Mouse (Mus musculus): ENCODE measurements at regions not wholly inside any gene's neighbourhood (a gene's known extent, or its start where the extent isn't known, plus 50 kb on each side); places are given as distances from the start of the nearest gene placed in this dataset.

DNA sequence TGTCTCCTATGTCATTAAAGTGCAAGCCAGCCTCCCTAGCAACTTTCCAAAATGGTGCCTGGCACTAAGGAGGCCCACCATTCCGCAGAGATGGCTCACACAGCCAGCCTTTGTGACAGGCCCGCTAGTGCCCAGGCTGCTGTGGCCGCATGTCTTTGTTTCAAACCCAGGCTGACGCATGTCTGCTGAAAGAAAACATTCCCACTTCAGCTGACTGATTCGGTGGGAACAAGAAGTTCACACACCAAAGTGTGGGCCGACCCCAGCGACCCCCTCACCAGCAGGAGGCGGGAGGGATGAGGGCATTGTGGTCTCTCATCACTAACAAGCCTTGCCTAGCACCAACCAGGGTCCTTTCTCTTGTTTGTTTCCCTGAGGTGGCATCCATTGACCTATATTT, 190.9 kb downstream of the Tle3 start:
- DNase-seq (ENCODE audit: low spot score): no peak

DNA sequence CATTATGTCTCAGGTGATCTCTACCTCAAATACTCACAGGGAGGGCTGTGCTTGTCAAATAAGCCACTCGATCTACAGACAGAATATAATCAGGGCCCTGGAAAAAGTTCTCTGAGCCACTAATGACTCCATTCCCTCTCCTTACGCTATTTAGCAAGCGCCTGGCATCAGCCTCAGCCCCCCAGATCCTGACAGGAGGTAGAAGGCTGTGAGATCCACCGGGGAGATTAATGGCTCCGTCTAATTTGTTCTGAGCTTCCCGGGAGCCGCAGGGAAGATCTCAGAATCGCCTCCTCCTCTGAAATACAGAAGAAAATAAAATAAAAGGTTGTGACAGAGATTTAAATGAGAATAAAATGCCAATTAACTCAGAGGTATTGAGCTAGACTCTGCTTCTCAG, 189.4 kb downstream of the Tle3 start:
- DNase-seq (ENCODE audit: low spot score): no peak

DNA sequence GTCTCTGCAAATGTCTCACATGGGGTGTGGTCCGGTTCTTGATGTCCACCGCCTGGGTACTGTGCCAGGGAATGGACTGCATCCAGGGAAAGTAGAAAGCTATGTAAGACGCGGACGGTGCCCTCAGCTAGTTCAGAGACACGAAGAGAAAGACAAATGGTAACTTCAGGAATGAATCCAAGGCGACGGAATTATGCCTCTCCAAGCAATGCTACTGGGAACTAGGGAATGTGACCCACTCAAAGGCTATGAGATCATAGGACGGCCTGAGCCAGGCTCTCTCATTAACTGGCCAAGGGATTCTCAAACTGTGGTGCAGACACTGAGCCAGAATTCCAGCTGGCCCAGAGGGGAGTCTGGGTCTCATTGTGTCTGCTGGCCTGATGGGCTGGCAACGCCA, 186.5 kb downstream of the Tle3 start:
- DNase-seq (ENCODE audit: low spot score): no peak

DNA sequence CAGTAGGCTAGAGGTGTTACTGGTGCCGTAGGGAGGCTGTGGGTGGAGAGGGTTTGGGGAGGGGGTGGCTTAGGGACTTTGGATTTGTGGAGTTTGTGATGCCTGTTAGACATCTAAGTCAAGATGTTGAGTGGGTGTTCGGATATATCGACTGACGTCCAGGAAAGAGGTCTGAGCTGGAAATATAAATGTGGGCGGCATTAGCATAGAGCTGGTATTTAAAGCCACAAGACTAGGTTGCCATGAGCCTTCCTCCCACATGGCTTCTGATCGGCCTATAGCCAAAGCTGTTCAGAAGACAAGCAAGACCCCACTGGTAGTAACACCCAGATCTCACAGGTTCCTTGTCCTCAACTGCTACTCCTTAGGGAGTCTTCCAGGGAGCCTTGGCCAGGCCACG, 184.9 kb downstream of the Tle3 start:
- no peak for DNase-seq (ENCODE audit: low spot score)

DNA sequence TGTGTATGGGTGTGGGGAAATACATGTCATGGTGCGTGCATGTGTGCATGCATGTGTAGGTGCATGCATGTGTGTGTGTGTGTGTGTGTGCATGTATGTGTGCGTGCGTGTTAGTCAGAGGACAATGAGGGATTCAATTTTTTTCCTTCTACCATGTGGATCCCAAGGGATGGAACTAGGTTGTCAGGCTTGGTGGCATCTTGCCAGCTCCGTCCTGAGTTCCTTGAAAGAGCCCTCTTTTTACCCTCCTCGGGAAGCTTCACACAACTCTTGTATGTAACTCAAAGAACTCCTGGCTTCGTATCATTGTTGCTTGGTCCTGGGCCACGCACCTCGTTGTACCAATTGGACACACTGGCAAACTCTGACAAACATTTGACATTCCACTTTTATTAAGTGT, 183.0 kb downstream of the Tle3 start:
- no peak for DNase-seq (ENCODE audit: low spot score)

DNA sequence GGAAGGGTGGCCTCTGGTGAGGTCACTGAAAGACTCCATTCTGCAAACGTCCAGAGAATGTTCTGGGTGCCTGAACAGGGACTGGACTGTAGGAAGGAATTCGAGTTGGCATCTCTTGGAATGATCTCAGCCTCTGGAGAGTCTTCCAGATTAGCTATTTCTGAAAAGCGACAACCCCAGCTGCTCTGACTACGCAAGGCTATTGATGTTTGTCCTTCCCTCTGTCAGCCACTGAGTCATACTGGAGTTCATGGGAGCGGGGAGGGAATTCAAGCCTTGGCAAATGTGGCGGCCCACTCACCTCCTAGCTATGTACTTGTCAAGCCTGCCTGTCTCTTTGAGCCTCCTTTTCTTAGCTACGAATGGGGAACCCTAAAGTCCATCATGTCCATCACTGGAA, 182.4 kb downstream of the Tle3 start:
- no peak for DNase-seq (ENCODE audit: low spot score)

DNA sequence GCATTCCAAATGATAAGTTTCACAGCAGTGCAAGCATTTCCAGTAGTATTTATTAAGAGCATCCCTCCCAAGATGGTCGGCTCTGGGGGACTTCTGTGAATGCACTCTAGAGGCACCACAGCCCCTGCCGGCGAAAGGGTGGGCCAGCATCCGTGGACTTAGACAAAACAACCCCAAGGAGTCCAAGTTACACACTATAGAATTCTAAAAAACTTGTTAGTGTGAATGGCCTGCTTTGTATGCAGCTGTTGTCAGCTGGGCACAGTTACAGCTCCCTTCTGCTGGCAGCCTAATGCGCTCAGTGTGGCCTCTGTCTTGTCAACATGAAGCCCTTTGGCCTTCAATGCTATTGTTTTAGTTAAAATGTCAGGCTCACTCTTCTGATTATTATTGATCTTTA, 181.5 kb downstream of the Tle3 start:
- DNase-seq (ENCODE audit: low spot score): no peak

DNA sequence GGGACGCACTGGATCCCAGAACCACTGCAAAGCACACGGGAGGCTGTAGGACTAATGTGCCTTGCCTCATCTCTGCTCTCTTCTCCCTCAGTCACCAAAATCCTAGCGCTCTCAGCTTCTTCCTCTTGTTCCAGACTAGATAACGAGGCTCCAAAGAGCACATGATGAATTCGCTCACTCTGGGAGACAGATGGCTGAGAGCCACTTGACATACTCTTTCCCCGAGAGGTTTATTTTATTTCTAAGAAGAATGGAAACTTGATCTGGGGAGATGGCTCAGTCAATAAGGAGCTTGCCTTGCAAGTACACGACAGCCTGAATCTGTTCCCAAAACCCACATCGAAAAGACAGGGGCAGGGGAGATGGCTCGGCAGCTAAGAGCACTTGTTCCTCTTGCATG, 179.2 kb downstream of the Tle3 start:
- DNase-seq (ENCODE audit: low spot score): no peak

DNA sequence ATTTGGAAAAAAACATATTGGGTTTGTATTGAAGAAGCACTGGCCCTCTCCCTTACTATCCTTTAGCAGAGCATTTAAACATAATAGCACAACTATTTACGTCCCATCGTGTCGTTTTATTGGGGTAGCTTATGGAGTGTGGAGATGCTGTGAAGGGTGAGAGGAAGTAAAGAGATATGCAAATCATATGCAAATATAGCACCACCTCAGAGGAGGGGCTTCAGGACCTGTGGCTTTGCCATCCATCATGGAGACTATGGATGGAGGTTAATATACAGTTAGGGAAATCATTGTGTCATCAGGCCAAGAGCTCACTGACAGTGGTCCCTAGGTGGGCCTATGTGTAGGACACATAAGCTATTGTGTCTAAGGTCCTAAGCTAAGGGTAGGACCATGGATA, 178.2 kb downstream of the Tle3 start:
- no peak for DNase-seq (ENCODE audit: low spot score)

DNA sequence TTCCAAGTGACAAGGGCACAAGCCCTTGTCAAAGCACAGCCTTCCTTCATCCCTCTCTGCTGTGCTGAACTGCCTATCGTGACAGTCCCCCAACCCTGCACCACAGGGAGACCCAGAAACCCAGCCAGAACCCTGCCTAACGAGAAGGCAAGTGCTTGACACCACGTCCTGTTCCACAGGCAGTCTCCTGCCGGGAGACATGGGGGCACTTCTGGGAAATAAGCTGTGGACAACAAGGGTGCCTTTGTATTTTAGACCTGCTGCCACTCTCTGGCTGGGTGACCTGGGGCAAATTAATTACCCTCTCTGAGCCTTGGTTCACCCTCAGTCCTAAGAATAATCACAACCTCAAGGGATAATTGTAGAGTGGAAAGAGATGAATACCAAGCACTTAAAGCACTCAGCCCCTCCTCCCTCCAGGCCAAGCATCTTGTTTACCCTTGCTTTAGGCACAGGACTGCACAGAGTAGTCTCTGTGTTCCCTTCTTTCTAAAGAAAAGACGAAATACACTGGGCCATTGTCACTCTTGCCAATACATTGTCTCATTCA, 177.6 kb downstream of the Tle3 start:
- no peak for DNase-seq (ENCODE audit: low spot score)

DNA sequence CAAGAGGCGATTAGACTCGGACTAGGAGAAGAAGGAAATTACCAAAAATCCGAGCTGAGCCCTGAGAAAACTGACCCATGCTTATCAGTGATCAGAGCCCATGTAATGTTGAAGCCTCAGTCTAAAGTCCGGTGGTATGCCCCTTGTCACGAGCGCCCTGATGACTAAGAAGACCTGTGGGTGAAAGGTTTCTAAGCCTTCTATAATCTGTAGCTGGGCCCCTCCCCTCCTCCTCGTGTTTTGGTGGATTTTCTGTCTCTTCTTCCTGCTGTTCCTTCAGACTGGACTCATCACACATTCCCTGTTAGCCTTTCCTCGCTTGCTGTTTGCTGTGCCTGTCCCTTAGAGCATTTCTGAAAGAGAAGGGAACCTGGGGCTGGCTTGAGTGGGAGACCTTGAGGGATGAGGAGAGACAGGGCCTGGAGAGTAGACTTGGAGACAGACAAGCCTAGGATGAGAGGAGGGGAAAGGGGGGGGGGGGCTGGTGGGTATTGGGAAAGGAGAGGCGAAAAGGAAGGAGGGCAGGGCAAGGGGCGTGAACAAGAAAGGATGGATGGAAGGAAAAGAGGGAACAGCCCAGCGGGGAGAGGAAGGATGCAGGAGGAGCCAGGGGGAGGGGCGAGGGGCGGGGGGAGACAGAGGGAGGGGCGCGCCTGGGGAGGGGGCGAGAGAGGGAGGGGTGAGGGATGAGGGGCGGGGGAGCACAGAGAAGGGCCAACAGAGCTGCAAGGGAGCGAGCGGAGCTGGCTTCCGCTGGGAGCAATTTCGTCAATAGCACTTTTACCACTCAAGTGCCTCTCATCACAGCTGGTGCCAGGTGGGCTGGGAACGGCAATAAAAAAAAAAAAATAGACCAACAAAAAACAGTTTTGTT, 165.4 kb downstream of the Tle3 start:
- no peak for DNase-seq (ENCODE audit: low spot score)

DNA sequence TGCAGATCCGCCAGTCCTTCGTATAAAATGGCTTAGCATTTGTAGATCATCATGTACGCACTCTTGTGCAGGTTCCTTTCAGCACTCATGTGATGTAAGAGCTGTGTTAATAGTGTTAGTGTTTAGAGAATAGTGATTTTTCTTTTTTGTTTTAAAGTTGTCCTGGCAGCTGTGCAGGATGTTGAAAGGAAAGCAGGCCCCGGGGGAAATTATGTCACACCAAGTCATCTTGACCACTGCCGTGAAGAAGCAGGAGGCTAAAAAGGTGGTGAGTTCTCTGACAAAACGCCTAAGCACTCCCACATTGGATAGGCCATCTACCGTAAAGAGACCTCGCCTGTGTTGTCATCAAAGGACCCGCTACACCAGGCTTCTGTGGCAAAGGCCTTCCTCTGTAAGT, 161.1 kb downstream of the Tle3 start:
- DNase-seq (ENCODE audit: low spot score): no peak

DNA sequence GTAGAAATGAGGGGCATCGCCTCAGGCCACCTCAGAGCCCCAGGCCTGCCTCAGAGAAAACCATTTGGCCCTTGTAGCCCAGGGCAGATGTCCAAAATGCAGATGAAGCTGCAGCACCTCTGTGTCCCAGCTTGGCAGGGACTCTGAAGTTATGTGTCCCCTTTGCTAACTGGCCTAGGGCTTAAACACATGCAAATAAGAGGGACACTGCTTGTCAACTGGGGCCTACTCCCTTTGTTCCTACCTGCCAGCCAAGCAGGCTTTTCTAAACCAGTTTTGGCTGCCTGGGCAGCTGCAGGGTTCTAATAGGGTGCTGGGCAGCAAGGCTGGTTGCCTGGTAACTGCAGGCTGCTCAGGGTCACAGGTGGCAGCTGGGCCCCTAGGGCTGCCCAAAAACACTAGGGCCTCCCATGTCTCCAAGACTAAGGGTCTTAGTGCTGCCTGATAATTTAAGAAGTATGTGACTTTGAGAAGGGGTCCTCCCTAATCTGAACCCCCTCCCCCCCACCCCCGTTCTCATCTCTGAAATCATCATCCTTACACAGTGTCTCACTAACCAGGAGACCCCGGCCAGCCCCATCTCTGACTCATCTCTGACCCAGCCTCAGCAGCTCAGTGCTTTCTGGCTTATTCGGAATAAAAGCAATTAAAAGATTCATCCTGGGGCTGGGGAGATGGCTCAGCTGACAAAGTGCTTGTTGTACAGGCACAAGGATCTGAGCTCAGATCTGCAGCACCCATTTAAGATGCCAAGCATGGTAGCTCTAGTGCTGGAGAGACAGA, 158.3 kb downstream of the Tle3 start:
- DNase-seq (ENCODE audit: low spot score): no peak

DNA sequence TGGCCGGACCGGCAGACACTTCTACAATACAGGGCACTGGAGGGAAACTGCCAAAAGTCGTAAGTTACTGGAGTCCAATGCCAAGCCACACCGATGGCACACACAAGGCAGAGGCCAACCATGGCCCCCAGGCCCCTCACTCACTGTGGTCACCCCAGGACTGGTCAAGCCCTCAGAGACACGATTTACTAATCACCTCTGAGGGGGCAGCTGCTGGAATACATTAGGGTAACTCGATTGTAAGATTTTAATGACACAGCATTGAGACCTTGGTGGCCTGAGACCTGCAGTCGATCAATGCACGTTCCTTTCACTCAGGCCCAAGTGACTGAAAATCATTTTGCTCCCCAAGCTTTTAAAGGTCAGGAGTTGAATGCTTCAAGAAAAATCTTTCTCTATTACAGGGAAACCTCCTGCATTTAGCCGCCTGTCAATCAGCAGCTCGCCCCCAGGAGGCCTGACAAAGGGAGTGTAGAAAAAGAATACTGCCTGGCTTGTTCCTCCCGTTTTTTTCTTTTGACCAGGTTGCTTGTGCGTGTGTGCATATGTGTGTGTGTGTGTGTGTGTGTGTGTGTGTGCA, 156.2 kb downstream of the Tle3 start:
- no peak for DNase-seq (ENCODE audit: low spot score)

DNA sequence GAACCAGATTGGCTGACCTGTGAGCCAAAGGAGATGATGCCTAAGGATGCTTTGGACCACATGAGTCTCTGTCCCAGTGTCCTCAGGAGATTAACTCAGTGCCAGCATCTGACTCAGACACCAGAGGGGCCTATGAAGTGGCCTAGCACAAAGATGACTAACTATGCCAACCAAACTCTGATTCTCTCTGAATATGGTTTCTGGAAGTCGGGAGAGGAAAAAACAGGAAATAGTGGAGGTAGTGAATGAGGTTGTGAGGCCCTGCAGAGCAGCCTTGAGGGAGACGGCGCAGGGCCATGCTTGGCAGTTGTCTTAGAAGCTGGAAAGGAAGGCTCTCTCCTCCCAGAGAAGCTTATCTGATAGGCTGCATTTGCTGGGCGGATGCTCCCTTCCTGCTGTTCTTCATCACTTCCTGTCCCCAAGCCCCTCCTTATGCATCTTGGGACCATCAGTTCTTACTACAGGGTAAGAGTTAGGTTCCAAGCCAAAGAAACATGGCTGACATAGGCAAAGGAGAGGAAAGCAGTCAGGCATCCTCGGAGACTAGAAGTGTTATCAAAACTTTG, 155.4 kb downstream of the Tle3 start:
- DNase-seq (ENCODE audit: low spot score): no peak

DNA sequence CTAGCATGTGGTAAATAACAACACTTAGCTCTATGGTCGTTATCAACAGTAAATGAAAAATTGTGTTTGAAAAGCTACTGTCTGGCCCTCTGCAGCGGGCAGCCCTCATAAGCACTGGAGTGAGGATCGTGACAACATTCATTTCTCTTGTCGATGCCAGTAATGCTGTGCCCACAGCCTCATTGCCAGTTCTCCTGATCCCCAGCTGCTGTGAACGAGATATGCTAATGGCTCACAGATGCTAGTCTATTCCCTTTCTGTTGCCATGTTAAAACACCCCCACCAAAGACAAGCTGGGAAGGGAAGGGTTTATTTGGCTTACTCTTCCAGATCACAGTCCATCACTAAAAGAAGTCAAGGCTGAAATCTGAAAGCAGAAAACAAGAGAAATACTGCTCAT, 148.0 kb downstream of the Tle3 start:
- no peak for DNase-seq (ENCODE audit: low spot score)

DNA sequence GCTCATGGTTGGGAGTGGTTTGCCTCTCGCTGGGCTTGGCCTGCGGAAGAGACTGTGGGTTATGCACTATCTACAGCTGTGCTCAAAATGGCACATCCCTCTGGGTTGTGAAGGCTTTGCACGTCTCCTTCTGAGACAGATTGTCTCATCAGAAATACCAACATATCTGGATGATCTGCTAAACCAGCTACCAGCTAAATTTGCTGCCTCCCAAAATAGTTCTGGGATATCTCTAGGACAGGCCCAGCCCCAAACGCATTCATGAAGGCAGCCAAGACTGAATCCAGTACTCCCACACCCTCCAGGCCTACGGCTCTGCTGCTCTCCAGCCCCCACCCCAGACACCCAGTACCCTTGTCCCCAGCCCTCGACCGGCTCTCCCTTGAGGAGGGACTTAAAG, 145.7 kb downstream of the Tle3 start:
- DNase-seq (ENCODE audit: low spot score): no peak

DNA sequence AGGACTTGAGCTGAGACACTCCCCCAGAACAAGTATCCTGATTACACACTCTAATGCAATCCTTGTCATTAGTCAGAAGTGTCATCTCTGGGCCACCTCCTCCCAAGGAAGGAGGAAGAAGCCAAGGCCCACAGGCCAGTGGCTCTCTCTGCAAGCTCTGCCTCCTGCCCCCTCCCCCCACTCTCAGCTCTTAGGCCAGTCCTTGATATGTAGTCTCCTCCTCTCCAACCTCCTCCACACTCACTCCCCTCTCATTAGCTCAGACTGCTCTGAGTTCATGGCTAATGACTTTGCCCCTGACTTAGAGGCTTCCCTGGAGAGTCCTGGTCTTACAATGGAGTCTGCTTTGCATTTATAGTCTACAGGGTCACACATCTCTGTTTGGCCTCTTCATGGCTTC, 139.3 kb downstream of the Tle3 start:
- DNase-seq (ENCODE audit: low spot score): no peak

DNA sequence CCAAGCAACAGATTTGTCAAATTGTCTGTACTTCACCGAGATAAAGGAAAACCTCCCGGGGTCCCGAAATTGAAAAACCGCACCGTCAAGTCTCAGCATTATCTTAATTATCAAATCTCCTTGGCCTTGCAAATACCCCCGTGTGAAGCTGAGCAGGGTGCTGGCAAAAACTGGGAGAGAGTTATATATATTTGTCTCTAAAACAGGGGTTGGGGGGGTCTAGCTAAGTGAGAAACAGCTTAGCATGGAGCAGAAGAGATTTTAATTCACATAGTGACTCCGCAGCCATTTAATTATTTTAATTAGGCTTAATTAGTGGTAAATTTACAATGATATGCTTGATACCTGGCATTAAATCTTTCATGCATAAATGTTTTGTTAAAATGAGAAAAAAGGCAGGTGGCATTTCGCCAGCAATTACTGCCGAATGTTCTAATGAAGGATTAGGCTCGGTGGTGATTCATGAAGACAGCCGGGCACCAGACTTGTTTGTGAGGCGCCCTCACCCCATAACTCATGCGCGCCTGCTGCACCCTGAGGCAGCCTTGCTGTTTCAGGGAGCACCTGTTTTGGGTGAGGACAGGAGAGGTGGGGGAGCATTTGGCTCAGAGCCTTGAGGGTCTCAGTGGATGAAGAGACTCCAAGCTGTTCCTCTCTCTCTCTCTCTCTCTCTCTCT, 138.2 kb downstream of the Tle3 start:
- DNase-seq (ENCODE audit: low spot score): peak; percentile 44

DNA sequence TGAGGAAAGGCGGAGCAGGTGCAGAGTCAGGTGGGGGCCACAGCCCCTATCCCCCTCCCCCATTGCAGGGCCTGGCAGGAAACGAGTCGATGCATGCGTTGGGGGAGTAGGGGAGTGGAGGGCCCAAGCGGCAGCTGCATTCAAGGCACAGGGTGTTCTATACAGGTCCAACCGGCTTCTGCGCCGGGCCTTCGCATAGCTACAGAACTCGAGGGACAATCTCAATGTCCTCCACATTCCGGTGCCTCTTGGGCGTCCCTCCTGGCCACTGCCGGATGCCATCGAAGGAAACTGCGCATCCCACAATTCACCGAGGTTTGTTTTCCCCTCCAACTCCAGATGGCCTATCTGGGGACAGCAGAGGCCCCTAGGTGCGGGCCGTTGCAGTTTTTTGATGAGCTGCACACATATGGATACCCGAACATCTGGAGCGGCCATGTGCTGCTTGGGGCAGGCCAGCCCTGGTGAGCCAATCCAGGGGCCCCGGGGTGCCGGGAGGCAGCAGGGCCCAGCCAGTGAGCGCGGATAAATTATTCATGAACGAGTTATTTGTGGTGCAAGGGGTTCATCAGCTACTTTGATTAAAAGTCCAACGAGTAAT, 137.5 kb downstream of the Tle3 start:
- DNase-seq (ENCODE audit: low spot score): no peak

DNA sequence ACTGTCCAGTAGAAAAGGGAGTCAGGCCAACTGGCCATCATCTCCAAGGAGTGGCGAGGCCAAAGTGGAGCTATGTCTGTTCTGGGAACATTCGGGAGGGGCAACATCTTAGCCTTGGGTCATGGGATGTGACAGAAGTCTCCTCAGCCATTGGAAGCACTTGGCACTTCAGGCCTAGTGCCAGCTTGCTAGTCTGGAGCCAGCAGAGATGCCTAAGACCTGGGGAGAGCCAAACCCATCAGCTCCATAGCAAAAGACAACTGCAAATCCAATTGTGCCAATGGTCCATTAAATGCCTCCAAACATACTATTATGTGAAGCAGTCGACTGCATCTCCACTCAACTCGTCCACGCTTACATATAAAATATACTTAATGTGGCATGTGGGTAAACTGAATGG, 136.9 kb downstream of the Tle3 start:
- no peak for DNase-seq (ENCODE audit: low spot score)

DNA sequence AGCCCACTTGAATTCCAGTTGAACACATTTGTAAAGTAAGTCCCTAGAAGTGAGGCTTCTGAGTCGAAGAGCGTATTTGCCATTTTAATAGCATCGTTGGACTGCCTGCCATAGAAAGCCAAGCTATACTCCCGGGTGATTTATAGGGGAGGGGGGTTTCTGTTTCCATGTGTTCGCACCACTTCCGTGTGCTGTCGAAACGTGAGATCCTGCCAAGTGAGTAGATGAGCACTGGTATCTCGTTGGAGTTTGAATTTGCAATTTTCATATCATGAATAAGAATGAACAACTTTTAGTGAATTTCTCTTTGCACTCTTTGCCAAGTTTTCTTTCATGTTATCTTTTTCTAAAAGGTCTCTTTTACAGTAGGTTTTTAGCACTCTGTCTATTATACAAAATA, 128.7 kb downstream of the Tle3 start:
- DNase-seq (ENCODE audit: low spot score): no peak

Data from layer of hippocampus, adult 9-10 months (tissue).